ENCODE assay signal across 12 mouse cellular contexts in the genomic region with DNA sequence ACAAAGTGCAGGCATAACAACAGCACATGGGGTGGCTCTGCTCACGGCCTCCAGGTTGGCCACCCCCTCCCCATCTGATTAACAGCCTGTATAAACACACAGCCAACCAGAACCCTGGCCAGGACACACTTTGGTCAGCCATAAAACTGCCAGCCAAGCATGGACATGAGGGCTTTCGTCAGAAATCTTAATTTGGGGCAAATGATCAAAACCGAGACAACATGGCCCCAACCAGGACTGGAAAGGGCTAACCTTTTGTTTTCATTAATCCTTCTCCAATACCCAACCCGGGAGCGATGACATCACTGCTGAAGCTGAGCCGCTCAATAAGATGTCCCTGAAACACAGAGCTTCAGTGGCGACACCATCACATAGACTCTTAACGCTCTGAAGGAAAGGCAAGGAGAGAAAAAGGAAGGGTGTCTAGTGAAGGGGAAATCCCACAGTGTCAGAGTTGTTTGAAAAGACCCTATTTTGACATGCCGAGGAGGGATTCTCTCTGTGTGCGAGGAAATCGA.
DNase-seq lines count a peak whose midpoint lies in the region; ATAC-seq and TF ChIP-seq lines count a peak whose summit lies in the region.
"Had no signal": no experiment of that assay in that cellular context is flagged by ENCODE, and none has a peak within 500 bp of the region (broad histone marks: within the 10 kb centered on the region; RNA-seq: fewer than 3 reads in every experiment).

No protein-coding gene starts in this region.

- H3K9me3 ChIP-seq in CH12.LX (replicated peaks; ENCODE audit: low read length) = no peaks in the 10 kb centered on the region
- no peaks in the 10 kb centered on the region for H3K9me3 ChIP-seq in forebrain, embryonic 12.5 days
- no peaks in the 10 kb centered on the region for H3K9me3 ChIP-seq in limb, embryonic 14.5 days (ENCODE audit: control insufficient read depth, low read length)

- in situ Hi-C loops in CH12.LX (cut with MboI; ENCODE audit: low pct_ligation_motif_present, low pct_unique_long_range_greater_than_20kb, low sequenced_read_pairs) = no loop called here

- no peak for TF ChIP-seq RAD21 in CH12.LX (IDR thresholded peaks at IDR 0.05; ENCODE audit: low read depth, low read length)

- H3K27me3 ChIP-seq in CH12.LX (replicated peaks) = no peaks in the 10 kb centered on the region
- peaks cover 29% of the 10 kb centered on the region for H3K27me3 ChIP-seq in forebrain, embryonic 12.5 days
- no peaks in the 10 kb centered on the region for H3K27me3 ChIP-seq in limb, embryonic 14.5 days (ENCODE audit: control insufficient read depth, insufficient read depth, low read length)

- H3K4me3 ChIP-seq in CH12.LX (replicated peaks in 1 of 3; ENCODE audit: low read depth in 2 of 3, low read length in 2 of 3, poor library complexity in 1 of 3) = peak overlapping the region in 1 of 3 experiments; percentile 15
- H3K4me3 ChIP-seq in forebrain, embryonic 12.5 days (replicated peaks) = no peak overlapping the region
- H3K4me3 ChIP-seq in limb, embryonic 14.5 days (replicated peaks; ENCODE audit: low read length) = no peak overlapping the region

- TF ChIP-seq EP300 in CH12.LX (IDR thresholded peaks at IDR 0.05; ENCODE audit: low read length) = no peak; the same call in 1 of the 2 replicates

- peaks cover 0 to 56% of the 10 kb centered on the region in 2 experiments; a peak in 3 of 4 replicates for H3K4me1 ChIP-seq in CH12.LX (ENCODE audit: control insufficient read depth in 1 of 2, insufficient read depth in 2 of 2)
- peaks cover 34% of the 10 kb centered on the region for H3K4me1 ChIP-seq in forebrain, embryonic 12.5 days
- H3K4me1 ChIP-seq in limb, embryonic 14.5 days (ENCODE audit: control insufficient read depth, insufficient read depth, low read length) = peaks cover 34% of the 10 kb centered on the region

- TF ChIP-seq CTCF in CH12.LX (conservative IDR thresholded peaks at IDR 0.05 in 1 of 2, IDR thresholded peaks at IDR 0.05 in 1 of 2; ENCODE audit: low read depth in 2 of 2, low read length in 2 of 2) = no peak

- H3K4me2 ChIP-seq in CH12.LX (ENCODE audit: insufficient read depth, low read depth, poor library complexity, severe bottlenecking) = peak overlapping the region; percentile 48; the same call in 1 of the 2 replicates
- H3K4me2 ChIP-seq in forebrain, embryonic 12.5 days = peak overlapping the region; percentile 41
- no peak overlapping the region; the same call in 1 of the 2 replicates for H3K4me2 ChIP-seq in limb, embryonic 14.5 days (replicated peaks; ENCODE audit: low read depth, low read length, severe bottlenecking)

- DNase-seq in B cell, adult 2 months = peak; percentile 22 to 23
- peak; percentile 76 for DNase-seq in CH12.LX (ENCODE audit: extremely low read depth)
- no peak for DNase-seq in limb, embryonic 14.5 days (ENCODE audit: low spot score)
- no peak for DNase-seq in left cerebral cortex, postnatal 25 days (ENCODE audit: low spot score in 2 of 2)
- DNase-seq in adrenal gland, postnatal 14 days = no peak
- no peak for DNase-seq in layer of hippocampus, postnatal 36 days
- no peak for DNase-seq in thymus, postnatal 25 days
- DNase-seq: cerebellum, postnatal 36 days; gastrocnemius, postnatal 10 days; heart, postnatal 36 days had no signal

- H3K79me2 ChIP-seq in CH12.LX (replicated peaks; ENCODE audit: control insufficient read depth, extremely low read depth, insufficient read depth, poor library complexity, severe bottlenecking) = no peaks in the 10 kb centered on the region

- no peak overlapping the region for H3K9ac ChIP-seq in CH12.LX (ENCODE audit: insufficient read depth, low read depth)
- no peak overlapping the region for H3K9ac ChIP-seq in forebrain, embryonic 12.5 days
- H3K9ac ChIP-seq in limb, embryonic 14.5 days (ENCODE audit: low read depth, low read length, severe bottlenecking) = no peak overlapping the region

- no peak overlapping the region for H3K27ac ChIP-seq in CH12.LX (ENCODE audit: insufficient read depth, low read depth)
- H3K27ac ChIP-seq in forebrain, embryonic 12.5 days = peak overlapping the region; percentile 43
- H3K27ac ChIP-seq in limb, embryonic 14.5 days (replicated peaks; ENCODE audit: low read depth, low read length) = peak overlapping the region; percentile 29

- no peaks in the 10 kb centered on the region for H3K36me3 ChIP-seq in CH12.LX (replicated peaks in 1 of 2; ENCODE audit: control insufficient read depth in 1 of 2, insufficient read depth in 1 of 2, low read length in 1 of 2)
- H3K36me3 ChIP-seq in forebrain, embryonic 12.5 days (replicated peaks) = no peaks in the 10 kb centered on the region
- no peaks in the 10 kb centered on the region for H3K36me3 ChIP-seq in limb, embryonic 14.5 days (ENCODE audit: control insufficient read depth, insufficient read depth, low read length)

- no peak for TF ChIP-seq POLR2A in CH12.LX (IDR thresholded peaks at IDR 0.05; ENCODE audit: low read depth, low read length)
- no peak for TF ChIP-seq POLR2A in limb, embryonic 14.5 days (IDR thresholded peaks at IDR 0.05; ENCODE audit: borderline replicate concordance, extremely low read depth, insufficient read depth, insufficient read length)

- intact Hi-C loops in left cerebral cortex, postnatal 25 days (cut with DNase I) = no loop called here

- dilution Hi-C loops in CH12.LX (cut with MboI; ENCODE audit: extremely low pct_ligation_motif_present, extremely low pct_unique_long_range_greater_than_20kb, low sequenced_read_pairs) = no loop called here

- 10% methylated on average over 11 of the region's 11 CpGs for WGBS in forebrain, embryonic 12.5 days
- WGBS in limb, embryonic 14.5 days = 28% methylated on average over 11 of the region's 11 CpGs

- peak; percentile 77 for ATAC-seq in forebrain, embryonic 12.5 days (ENCODE audit: low FRiP score)
- ATAC-seq in limb, embryonic 14.5 days (ENCODE audit: low FRiP score, low read depth) = no peak
- ATAC-seq: lung, postnatal 0 days had no signal

TF ChIP-seq in CH12.LX, 34 proteins besides CTCF, POLR2A, EP300 and RAD21:
- TF ChIP-seq MEF2A (IDR thresholded peaks at IDR 0.05; ENCODE audit: borderline replicate concordance, low read depth, low read length) = 0 out of 2 replicates have a peak, but pooled peaks have one; percentile 19
- TF ChIP-seq MYC (IDR thresholded peaks at IDR 0.05; ENCODE audit: low read depth, low read length) = no peak
- peak; percentile 55 for TF ChIP-seq IRF4 (IDR thresholded peaks at IDR 0.05; ENCODE audit: low read depth, low read length)
TF ChIP-seq in CH12.LX: peak in this region for 2.

Comparison
In these comparisons a context has a peak if more than half of its experiments do, and no peak if none do; other contexts are left out.
1. DNase-seq: peak in B cell, adult 2 months (2 of 2) and CH12.LX (single experiment); none in limb, embryonic 14.5 days (single experiment), left cerebral cortex, postnatal 25 days (0 of 2), adrenal gland, postnatal 14 days (single experiment), layer of hippocampus, postnatal 36 days (0 of 2) and thymus, postnatal 25 days (single experiment).